Mouse (Mus musculus) thymus, adult 2 months (tissue): ENCODE results near the gene Hoxc4. TPM values are rescaled to one million over a fixed set of nuclear protein-coding genes. Genes with fewer than 3 reads are reported as not detected.

Experiments used
- DNase-seq: peaks from one replicate; pipeline ENCODE4 v3.0.0; 2021
- H3K27ac ChIP-seq: fragments of 200-500 bp; 2 replicates; pipeline ENCODE4 v1.5.1; 2012; ENCODE audit warnings: low read length, control low read depth; ENCODE audit not compliant: control insufficient read depth, insufficient read depth
- H3K27me3 ChIP-seq: fragments of 200-500 bp; 2 replicates; pipeline ENCODE4 v1.6.1; 2012; ENCODE audit warnings: mild to moderate bottlenecking, low read length, moderate library complexity, mixed read lengths; ENCODE audit not compliant: control insufficient read depth, insufficient read depth
- H3K36me3 ChIP-seq: fragments of 200-500 bp; 2 replicates; pipeline ENCODE4 v1.6.1; 2012; ENCODE audit warnings: mild to moderate bottlenecking, low read length, moderate library complexity; ENCODE audit not compliant: control insufficient read depth, insufficient read depth
- H3K4me1 ChIP-seq: fragments of 200-500 bp; replicated peaks from 2 replicates; pipeline ENCODE4 v1.6.1; 2012; ENCODE audit warnings: low read length; ENCODE audit not compliant: control insufficient read depth, insufficient read depth
- H3K4me3 ChIP-seq: fragments of 200-500 bp; 2 replicates; pipeline ENCODE4 v1.5.1; 2012; ENCODE audit warnings: mild to moderate bottlenecking, low read length, control low read depth, moderate library complexity; ENCODE audit not compliant: control insufficient read depth, insufficient read depth
- CTCF ChIP-seq: fragments of 200-500 bp; IDR thresholded peaks from 2 replicates; pipeline ENCODE4 v1.5.1; 2012; ENCODE audit warnings: mild to moderate bottlenecking, control low read depth, low read length, moderate library complexity, borderline replicate concordance; ENCODE audit not compliant: control insufficient read depth, poor library complexity, insufficient read depth; ENCODE audit errors: extremely low read depth
- POLR2A ChIP-seq: fragments of 200-500 bp; IDR thresholded peaks from 2 replicates; pipeline ENCODE4 v1.6.1; 2012; ENCODE audit warnings: mild to moderate bottlenecking, low read length, control low read depth, moderate library complexity; ENCODE audit not compliant: control insufficient read depth, poor library complexity, insufficient read depth; ENCODE audit errors: extremely low read depth
- WGBS: fragments of 180-500 bp; shearing (Covaris S2); methylation state at CpG from one replicate; pipeline ENCODE4 v1.1.7; 2018; 5-methylcytosine and 5-hydroxymethylcytosine counted together
- polyA plus RNA-seq: library from polyadenylated mRNA; depleted of rRNA; stranded (reverse); fragments of >200 nt; gene quantifications from 2 replicates; pipeline ENCODE4 v1.2.3, GENCODE M21; 2012

Hoxc4 gene
- polyA plus RNA-seq, 1 experiment = 0.22 TPM

GRCm38 (mm10) chr15:103051670-103052069 lies 32.9 kb downstream of the Hoxc4 start:
- H3K4me3 ChIP-seq = no peak overlapping the region
- no peak overlapping the region for H3K27ac ChIP-seq
- TF ChIP-seq POLR2A = no peak
- TF ChIP-seq CTCF = no peak
- WGBS = 57% methylated on average over 2 of the region's 2 CpGs
- no peaks in the 10 kb centered on the region for H3K36me3 ChIP-seq
- H3K27me3 ChIP-seq = no peaks in the 10 kb centered on the region; the same call in 1 of the 2 replicates
- DNase-seq = no peak
- no peaks in the 10 kb centered on the region for H3K4me1 ChIP-seq

DNA sequence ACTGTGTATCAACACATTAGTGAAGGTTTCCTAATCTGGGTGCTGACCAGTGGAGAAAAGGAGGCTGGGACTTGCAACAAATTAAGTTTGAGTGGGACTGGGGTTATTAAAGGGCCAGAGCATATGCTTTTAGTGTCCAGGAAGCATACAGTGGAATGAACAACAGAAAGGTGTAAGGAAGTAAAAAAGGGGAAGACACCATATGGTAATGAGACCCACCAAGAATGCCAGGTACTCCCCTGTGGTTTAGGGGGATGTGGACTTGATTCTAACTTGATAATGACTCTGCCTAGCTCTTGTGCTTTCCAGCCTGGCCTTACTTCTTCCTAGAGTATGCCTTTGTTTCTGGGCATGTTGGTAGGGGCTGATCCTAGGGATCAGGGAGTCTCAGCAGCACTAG lies 34.5 kb downstream of the Hoxc4 start:
- no peaks in the 10 kb centered on the region for H3K4me1 ChIP-seq
- no peak for DNase-seq
- H3K36me3 ChIP-seq = no peaks in the 10 kb centered on the region
- TF ChIP-seq CTCF = no peak
- no peak for TF ChIP-seq POLR2A
- H3K4me3 ChIP-seq = no peak overlapping the region
- H3K27me3 ChIP-seq = no peaks in the 10 kb centered on the region; the same call in 1 of the 2 replicates
- no peak overlapping the region for H3K27ac ChIP-seq

- WGBS = 68% methylated on average over 2 of the region's 2 CpGs
- TF ChIP-seq POLR2A = no peak
- no peak for TF ChIP-seq CTCF
- H3K27me3 ChIP-seq = peaks cover 18% of the 10 kb centered on the region
Measured at GRCm38 (mm10) chr15:103056396-103056795, 37.7 kb downstream of the Hoxc4 start.

GRCm38 (mm10) chr15:103058715-103059114 lies 40.0 kb downstream of the Hoxc4 start:
- Histone ChIP-seq H3K27ac (no peak overlapping the region), H3K4me3 (no peak overlapping the region), H3K36me3 (no peaks in the 10 kb centered on the region), H3K27me3 (peaks cover 19% of the 10 kb centered on the region), H3K4me1 (no peaks in the 10 kb centered on the region)
- DNase-seq = no peak
- TF ChIP-seq CTCF (no peak), POLR2A (no peak)
- WGBS = 28% methylated on average over 12 of the region's 12 CpGs

More at GRCm38 (mm10) chr15:103056396-103056795, 37.7 kb downstream of the Hoxc4 start:
- Histone ChIP-seq H3K27ac (no peak overlapping the region), H3K4me1 (no peaks in the 10 kb centered on the region), H3K36me3 (no peaks in the 10 kb centered on the region), H3K4me3 (no peak overlapping the region)
- DNase-seq = no peak

- H3K27me3 ChIP-seq = peaks cover 19% of the 10 kb centered on the region
- H3K36me3 ChIP-seq = no peaks in the 10 kb centered on the region
- TF ChIP-seq POLR2A (no peak), CTCF (no peak)
- no peak overlapping the region for H3K4me3 ChIP-seq
- WGBS = 12% methylated on average over 21 of the region's 21 CpGs
- H3K4me1 ChIP-seq = no peaks in the 10 kb centered on the region
- no peak overlapping the region for H3K27ac ChIP-seq
- no peak for DNase-seq
Measured at GRCm38 (mm10) chr15:103059393-103059992, 40.8 kb downstream of the Hoxc4 start.

DNA sequence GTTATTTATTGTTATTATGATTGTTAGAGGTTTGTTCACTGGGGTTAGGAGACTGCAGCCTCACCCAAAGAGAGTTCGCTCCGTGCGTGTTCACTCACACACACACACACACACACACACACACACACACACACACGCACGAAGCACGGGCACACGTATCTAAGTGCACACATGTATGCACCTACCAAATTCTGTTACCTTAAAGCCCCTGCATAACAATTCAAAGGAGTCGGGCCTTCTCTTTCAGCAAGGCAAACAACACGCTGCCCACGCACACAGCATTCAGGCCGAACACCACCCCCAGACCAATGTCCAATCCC lies 41.2 kb downstream of the Hoxc4 start:
- DNase-seq = no peak
- Histone ChIP-seq H3K4me1 (no peaks in the 10 kb centered on the region), H3K27me3 (peaks cover 19% of the 10 kb centered on the region), H3K36me3 (no peaks in the 10 kb centered on the region), H3K27ac (no peak overlapping the region), H3K4me3 (no peak overlapping the region)
- 34% methylated on average over 11 of the region's 11 CpGs for WGBS
- no peak for TF ChIP-seq POLR2A
- TF ChIP-seq CTCF = no peak
